Mouse (Mus musculus) lung, adult 2 months (tissue): ENCODE data around the gene Pced1a.

ENCODE experiments used
- CTCF ChIP-seq: fragments of 200-500 bp; IDR thresholded peaks from 2 replicates; pipeline ENCODE4 v1.5.1; 2011; ENCODE audit warnings: mild to moderate bottlenecking, low read length, control low read depth; ENCODE audit not compliant: insufficient read depth
- POLR2A ChIP-seq: fragments of 200-500 bp; IDR thresholded peaks from 2 replicates; pipeline ENCODE4 v1.6.1; 2011; ENCODE audit warnings: low read depth, mild to moderate bottlenecking, control low read depth, low read length, borderline replicate concordance; ENCODE audit errors: extremely low read depth

DNA sequence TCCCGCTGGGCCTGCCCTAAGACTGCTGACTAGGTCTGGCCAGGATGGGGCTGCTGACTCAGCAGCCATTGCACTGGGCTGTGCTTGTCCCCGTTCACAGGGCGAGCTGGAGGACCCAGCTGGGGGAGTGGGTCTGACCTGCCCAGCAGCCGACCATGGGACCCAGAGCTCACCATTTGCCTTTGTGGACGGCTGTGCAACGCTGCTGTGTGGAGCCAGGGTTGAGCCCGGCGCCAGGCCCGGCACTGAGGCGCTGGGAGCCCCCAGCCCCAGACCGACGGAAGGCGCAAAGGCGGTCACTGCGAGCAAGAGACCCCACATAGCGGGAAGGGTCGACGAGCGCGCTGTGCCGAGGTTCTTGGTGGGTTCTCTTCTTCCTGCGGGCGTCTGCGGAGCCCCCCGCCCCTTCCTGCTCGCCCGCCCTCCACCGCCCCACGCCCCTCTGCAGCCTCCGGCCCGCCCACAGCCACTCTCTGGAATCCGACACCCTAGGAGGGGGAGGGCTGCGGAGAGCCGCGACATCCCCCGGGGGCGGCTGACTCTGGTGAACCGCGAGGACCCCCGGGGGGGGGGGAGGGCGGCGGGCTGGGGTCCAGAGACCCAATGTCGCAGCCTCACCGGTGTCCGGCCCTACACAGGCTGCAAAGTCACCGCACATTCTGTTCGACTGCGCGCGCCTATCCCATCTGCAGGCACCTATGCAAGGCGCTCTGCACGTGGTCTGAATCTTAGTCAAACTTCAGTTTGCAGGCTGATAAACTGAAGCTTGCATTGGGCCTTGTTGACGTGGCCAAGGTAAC lies 27.1 kb downstream of the Pced1a start, which contains the start of gene Cpxm1:
- TF ChIP-seq POLR2A (no peak), CTCF (no peak)
